Mouse (Mus musculus) cerebellum, postnatal 25 days (tissue): ENCODE measurements at regions not wholly inside any gene's neighbourhood (a gene's known extent, or its start where the extent isn't known, plus 50 kb on each side); places are given as distances from the start of the nearest gene placed in this dataset.

Experiments
- DNase-seq, 2 experiments: peaks; one replicate each; pipeline ENCODE4 v3.0.0; 2021; ENCODE audit warnings: mixed read lengths in 2 of 2

DNA sequence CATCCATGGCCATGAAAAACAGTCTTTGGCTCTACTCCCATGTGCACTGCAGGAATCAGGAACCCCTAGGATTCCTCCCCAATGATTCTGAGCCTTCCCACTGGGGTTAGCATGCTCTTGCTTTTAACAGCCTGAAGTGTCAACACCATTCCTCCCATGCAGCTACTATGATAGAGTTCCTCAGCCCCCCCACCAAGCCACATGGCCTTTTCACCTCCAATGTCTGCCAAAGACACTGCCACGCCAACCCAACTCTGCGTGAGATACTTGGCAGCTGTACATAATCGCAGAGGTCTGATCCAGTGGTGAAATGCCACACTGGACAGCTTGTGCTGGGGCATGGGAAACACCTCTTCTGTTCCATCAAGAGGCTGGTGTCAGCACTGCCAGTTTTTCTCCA is 128.6 kb upstream of the H2al1a start:
- DNase-seq = no peak

DNA sequence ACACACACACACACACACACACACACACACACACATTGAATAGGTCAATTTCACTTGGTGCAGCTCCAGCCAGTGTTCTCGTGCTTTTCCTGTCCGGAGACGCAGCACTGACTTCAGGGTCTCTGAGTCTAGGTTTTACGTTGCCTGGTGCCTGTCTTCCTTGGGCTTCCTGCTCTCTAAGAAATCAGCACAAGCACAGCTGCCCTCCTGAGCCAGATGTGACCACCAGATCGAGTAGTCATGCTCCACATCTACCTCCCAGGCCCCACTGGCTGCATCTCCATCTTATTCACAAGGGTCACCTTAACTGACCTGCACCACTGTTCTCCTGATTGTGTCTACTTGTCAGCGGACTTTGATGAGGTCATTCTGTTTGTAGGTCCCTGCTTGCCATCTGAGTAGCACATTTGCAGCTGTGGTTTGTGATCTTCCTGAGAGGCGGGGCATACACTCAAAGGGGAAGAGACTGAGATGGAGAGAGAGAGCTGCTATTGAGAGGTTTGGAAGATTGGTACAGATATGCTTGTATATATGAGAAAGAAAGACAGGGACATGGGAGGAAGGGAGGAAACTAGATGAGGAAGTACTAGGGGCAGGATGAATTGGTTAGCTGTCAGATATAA is 118.8 kb upstream of the H2al1a start:
- no peak for DNase-seq

DNA sequence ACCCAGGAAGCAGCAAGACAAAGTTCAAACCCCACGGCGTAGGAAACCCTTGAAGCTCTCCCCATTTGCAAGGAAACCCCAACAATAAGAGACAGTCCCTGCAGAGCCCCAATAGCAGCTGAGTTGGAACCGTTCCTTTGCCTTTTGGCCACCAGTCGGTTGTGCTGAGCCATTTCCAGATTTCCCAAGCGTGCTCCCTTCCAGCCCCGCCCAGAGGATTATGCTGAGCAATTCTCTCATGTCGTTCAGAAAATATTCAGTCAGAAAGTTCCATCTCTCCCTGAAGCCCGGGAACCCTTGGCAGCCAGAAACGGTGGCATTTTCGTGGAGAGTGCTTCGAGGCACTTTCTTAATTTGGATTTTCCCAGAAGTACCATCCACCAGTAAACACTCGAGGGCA is 117.2 kb upstream of the H2al1a start:
- peak; percentile 17 to 48 for DNase-seq

DNA sequence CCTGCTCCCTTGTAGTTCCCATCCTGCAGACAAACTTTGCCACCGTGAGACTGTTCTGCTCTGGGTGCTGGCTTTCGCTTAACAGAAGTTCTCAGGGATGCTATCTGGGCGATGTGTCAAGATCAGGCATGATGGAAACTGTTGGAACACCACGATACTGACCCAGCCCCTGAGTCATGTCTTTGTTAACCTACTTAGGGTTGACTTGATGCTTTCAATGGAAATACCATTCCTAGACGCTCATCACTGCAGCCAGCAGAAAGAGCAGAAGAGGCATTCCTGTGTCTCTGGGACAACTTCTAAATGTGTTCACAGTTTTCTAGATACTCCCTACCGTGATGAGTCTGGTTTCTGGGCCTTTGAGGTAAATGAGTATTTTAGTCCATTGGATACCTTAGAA is 108.2 kb upstream of the H2al1a start:
- DNase-seq = no peak

DNA sequence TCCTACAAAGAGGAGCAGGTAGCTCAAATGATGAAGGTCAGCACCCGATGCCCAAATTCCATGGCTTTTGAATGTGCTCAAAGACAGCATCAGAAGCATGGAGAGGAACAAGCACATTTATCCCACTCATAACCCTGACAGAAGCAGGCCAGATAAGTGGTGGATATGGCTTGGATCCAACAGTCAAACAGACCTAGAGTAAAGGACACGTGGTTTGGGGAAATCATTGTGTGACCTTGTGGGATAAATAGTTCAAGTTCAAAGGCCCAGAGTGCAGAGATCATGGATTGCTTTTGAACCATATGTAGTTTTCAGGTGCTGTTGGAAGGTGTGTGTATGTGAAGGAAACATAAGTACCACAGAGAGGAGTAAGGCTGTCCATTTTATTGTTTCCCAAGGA is 94.9 kb upstream of the H2al1a start:
- no peak for DNase-seq

DNA sequence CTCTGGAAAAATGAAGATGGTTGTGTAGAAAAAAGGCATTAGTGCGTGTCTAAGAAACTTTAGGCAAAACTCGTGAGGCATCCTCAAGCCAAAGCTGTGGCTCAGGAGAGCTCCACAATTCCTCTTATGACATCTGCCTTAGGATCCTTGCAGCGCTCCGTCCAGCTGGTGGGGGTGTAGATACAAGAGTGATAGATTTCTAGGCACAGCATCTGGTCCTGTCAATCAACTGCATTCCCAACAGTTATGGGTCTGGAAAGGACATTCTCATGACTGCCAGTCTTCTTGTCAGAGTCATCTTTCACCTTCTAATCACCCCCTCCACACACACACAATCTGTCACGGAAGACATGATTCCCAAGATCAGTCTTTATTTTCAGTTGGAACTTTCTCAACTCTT is 89.2 kb upstream of the H2al1a start:
- DNase-seq = no peak

DNA sequence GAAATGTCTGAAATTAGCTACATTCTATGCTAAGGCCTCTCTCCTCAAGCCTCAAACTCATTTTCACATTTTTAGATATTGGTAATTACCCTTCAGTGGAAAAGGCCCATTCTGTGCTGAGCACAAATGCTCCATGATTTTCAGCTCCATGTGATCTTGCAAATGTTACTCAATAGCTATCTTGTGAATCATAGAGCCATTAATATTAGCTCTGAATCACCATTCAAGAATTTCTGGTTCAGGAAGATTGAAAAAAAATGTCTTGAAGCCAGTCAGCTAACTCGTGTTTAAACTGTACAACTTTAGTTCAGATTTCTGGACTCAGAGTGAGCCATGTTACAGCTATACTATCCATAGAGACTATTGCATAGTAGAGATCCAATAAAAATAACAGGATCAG is 86.2 kb upstream of the H2al1a start:
- no peak for DNase-seq

DNA sequence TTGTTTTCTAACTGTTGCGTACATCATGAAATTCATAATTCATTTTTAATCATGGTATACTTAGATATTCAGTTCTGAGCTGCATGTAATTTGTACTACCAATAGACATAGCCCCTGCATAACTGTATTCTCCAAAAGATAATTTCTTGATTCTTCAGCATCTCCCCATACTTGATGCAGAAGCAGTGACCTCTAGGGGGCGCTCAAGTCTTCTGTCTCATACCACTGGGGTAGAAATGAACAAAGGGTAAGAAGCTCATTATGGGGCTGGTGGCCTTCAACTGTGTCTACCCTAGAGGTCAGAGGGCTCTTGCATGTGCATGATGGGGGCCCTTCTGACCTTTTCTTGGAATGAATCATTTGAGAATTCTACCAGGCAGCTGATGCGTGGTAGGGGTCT is 85.6 kb upstream of the H2al1a start:
- DNase-seq = peak; percentile 10 to 72

DNA sequence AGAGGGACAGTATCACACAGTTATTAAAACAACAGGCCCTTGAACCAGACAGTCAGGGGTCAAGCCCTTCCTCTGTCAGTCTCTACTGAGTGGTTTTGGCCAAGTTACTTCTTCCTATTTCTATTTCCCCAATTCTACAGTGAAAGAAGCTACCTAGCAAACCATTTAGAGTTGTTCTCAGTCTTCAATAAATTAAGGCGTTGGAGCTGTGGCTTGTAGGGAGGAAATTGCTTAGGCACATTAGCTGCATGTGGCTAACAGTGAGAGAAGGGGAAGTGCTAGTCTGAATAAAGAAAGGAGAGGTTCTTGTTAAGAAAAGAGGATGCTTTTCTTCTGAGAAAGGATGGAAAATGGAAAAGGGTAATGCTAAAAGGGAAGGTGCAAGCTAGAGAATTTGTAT is 60.0 kb upstream of the H2al1a start:
- DNase-seq = no peak

DNA sequence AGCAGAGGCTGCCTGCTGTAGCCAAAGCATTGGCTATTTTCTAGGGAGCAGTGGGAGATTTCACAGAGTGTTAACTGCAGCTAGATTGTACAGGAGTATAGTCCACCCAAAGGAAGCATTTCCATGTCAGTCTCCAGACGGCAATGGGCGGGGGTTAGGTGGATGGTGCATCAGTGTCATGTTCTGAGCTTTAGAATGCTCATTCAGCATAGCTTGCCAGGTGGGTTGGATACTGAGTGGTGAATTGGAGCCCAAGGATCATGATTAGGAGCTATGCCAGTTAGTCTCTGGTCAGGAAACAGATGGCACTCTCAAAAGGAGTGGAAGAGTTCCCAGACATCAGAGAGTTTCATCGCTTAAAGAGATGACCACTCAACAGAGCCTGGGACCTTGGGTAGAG is 53.5 kb upstream of the H2al1a start:
- DNase-seq = peak; percentile 61 to 78
